Mouse (Mus musculus): ENCODE results near the gene Babam2.

DNA sequence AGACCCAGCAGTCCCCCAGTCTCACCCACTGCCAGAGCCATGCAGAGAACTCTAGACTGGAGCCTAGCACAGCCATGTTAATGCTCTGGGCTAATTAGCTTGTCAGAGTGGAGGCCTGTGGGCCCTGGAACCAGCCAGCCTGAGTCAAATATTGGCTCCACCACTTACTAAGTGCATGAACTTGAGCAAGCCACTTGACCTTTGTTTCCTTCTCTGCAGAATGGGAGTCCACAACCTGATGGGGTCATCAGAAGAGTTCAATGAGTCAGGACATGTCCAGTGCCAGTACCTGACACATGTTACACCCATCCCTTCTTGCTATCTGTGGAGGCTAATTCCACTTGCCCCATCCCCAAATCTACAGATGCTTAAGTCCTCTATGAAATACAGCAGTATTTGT lies 394.8 kb downstream of the Babam2 start:
- TF ChIP-seq CTCF (IDR thresholded peaks at IDR 0.05; ENCODE audit: extremely low read depth, insufficient read length, insufficient replicate concordance, low read depth, low read length) (no peak), POLR2A (IDR thresholded peaks at IDR 0.05; ENCODE audit: low read depth, low read length) (no peak)

Measured in small intestine, adult 2 months (tissue).